Comparison of ENCODE assay signal across 29 mouse cellular contexts in genomic region chr5:38488026-38488425, GRCm38 (mm10). TPM values are rescaled to one million over a fixed set of nuclear protein-coding genes. Genes with fewer than 3 reads are reported as not detected.
DNase-seq lines count a peak whose midpoint lies in the region; ATAC-seq and TF ChIP-seq lines count a peak whose summit lies in the region.
"Had no signal": no experiment of that assay in that cellular context is flagged by ENCODE, and none has a peak within 500 bp of the region (broad histone marks: within the 10 kb centered on the region; RNA-seq: fewer than 3 reads in every experiment).

No protein-coding gene starts in this region.

- peak overlapping the region; percentile 32 for H3K4me2 ChIP-seq in liver, embryonic 12.5 days
- H3K4me2 ChIP-seq in liver, postnatal 0 days (ENCODE audit: low read depth, low read length) = no peak overlapping the region
- H3K4me2 ChIP-seq in liver, embryonic 15.5 days = peak overlapping the region; percentile 48
- no peak overlapping the region for H3K4me2 ChIP-seq in midbrain, postnatal 0 days (ENCODE audit: low read depth, low read length, poor library complexity, severe bottlenecking)
- H3K4me2 ChIP-seq: embryonic facial prominence, embryonic 13.5 days; heart, embryonic 13.5 days; hindbrain, embryonic 12.5 days; hindbrain, embryonic 15.5 days had no signal

- H3K27ac ChIP-seq in liver, embryonic 12.5 days = peak overlapping the region; percentile 61; the same call in 1 of the 2 replicates
- no peak overlapping the region for H3K27ac ChIP-seq in liver, postnatal 0 days (ENCODE audit: low read depth)
- H3K27ac ChIP-seq in liver, embryonic 15.5 days (replicated peaks) = peak overlapping the region; percentile 48; the same call in 1 of the 2 replicates
- no peak overlapping the region for H3K27ac ChIP-seq in midbrain, postnatal 0 days (ENCODE audit: low read depth, low read length)
- H3K27ac ChIP-seq: embryonic facial prominence, embryonic 10.5 days; embryonic facial prominence, embryonic 13.5 days; heart, adult 2 months; heart, embryonic 10.5 days; heart, embryonic 13.5 days; hindbrain, embryonic 12.5 days; hindbrain, embryonic 15.5 days had no signal

- no peak for TF ChIP-seq EP300 in liver, postnatal 0 days (IDR thresholded peaks at IDR 0.05; ENCODE audit: low read depth)

- 64% methylated on average over 6 of the region's 6 CpGs for WGBS in liver, embryonic 12.5 days (ENCODE audit: insufficient replicate concordance)
- 67% methylated on average over 6 of the region's 6 CpGs for WGBS in liver, postnatal 0 days (ENCODE audit: insufficient replicate concordance)
- 72% methylated on average over 6 of the region's 6 CpGs for WGBS in liver, embryonic 15.5 days (ENCODE audit: insufficient replicate concordance)
- WGBS in midbrain, postnatal 0 days = 67% methylated on average over 6 of the region's 6 CpGs

- H3K4me3 ChIP-seq in erythroblast, embryonic 14.5 days (replicated peaks) = peak overlapping the region; percentile 40
- 0 out of 2 replicates have a peak overlapping the region, but pooled peaks have one; percentile 10 for H3K4me3 ChIP-seq in liver, embryonic 12.5 days
- no peak overlapping the region for H3K4me3 ChIP-seq in liver, postnatal 0 days (ENCODE audit: low read depth, low read length)
- H3K4me3 ChIP-seq in liver, embryonic 15.5 days (replicated peaks) = peak overlapping the region; percentile 18; the same call in 1 of the 2 replicates
- no peak overlapping the region for H3K4me3 ChIP-seq in midbrain, postnatal 0 days (ENCODE audit: low read depth, low read length)
- H3K4me3 ChIP-seq: embryonic facial prominence, embryonic 10.5 days; embryonic facial prominence, embryonic 13.5 days; heart, adult 2 months; heart, embryonic 10.5 days; heart, embryonic 13.5 days; hindbrain, embryonic 12.5 days; hindbrain, embryonic 15.5 days had no signal

- DNase-seq in liver, postnatal 0 days = no peak
- peak; percentile 35 for DNase-seq in ES-CJ7 (ENCODE audit: low read depth, low spot score)
- DNase-seq in midbrain, postnatal 0 days (ENCODE audit: low spot score) = no peak
- no peak for DNase-seq in yolk sac, embryonic 10.5 days (ENCODE audit: low spot score)
- DNase-seq: adrenal gland, adult 8-10 months; adrenal gland, postnatal 25 days; cerebellum, adult 11-12 months; cerebellum, adult 8-10 months; cerebellum, postnatal 10 days; cerebellum, postnatal 36 days; embryo, embryonic 11 days; forebrain, postnatal 0 days; gastrocnemius, postnatal 25 days; heart, adult 2 months; heart, postnatal 14 days had no signal

- no peaks in the 10 kb centered on the region for H3K9me3 ChIP-seq in erythroblast, embryonic 14.5 days (ENCODE audit: control insufficient read depth, low read length)
- no peaks in the 10 kb centered on the region for H3K9me3 ChIP-seq in liver, embryonic 12.5 days (replicated peaks)
- H3K9me3 ChIP-seq in liver, postnatal 0 days (ENCODE audit: low read length) = no peaks in the 10 kb centered on the region
- H3K9me3 ChIP-seq in liver, embryonic 15.5 days (replicated peaks) = no peaks in the 10 kb centered on the region
- no peaks in the 10 kb centered on the region for H3K9me3 ChIP-seq in midbrain, postnatal 0 days (ENCODE audit: low read length)
- H3K9me3 ChIP-seq: embryonic facial prominence, embryonic 10.5 days; embryonic facial prominence, embryonic 13.5 days; G1E; heart, embryonic 10.5 days; heart, embryonic 13.5 days; hindbrain, embryonic 12.5 days; hindbrain, embryonic 15.5 days had no signal

- H3K27me3 ChIP-seq in erythroblast, embryonic 14.5 days (ENCODE audit: control insufficient read depth) = no peaks in the 10 kb centered on the region; the same call in 1 of the 2 replicates
- peaks cover 3% of the 10 kb centered on the region; the same call in 1 of the 2 replicates for H3K27me3 ChIP-seq in liver, embryonic 12.5 days (replicated peaks)
- no peaks in the 10 kb centered on the region for H3K27me3 ChIP-seq in liver, postnatal 0 days (ENCODE audit: insufficient read depth, low read length)
- no peaks in the 10 kb centered on the region for H3K27me3 ChIP-seq in liver, embryonic 15.5 days
- no peaks in the 10 kb centered on the region for H3K27me3 ChIP-seq in midbrain, postnatal 0 days (ENCODE audit: insufficient read depth, low read length)
- H3K27me3 ChIP-seq: embryonic facial prominence, embryonic 13.5 days; hindbrain, embryonic 12.5 days; hindbrain, embryonic 15.5 days had no signal

- no peaks in the 10 kb centered on the region for H3K36me3 ChIP-seq in erythroblast, embryonic 14.5 days (ENCODE audit: control insufficient read depth)
- no peaks in the 10 kb centered on the region for H3K36me3 ChIP-seq in liver, embryonic 12.5 days
- H3K36me3 ChIP-seq in liver, postnatal 0 days (replicated peaks; ENCODE audit: insufficient read depth, low read length) = 0 out of 2 replicates have a peak, but pooled peaks cover 1% of the 10 kb centered on the region
- H3K36me3 ChIP-seq in liver, embryonic 15.5 days (replicated peaks) = no peaks in the 10 kb centered on the region
- no peaks in the 10 kb centered on the region for H3K36me3 ChIP-seq in midbrain, postnatal 0 days (ENCODE audit: insufficient read depth, low read length)
- H3K36me3 ChIP-seq: embryonic facial prominence, embryonic 10.5 days; embryonic facial prominence, embryonic 13.5 days; G1E; heart, embryonic 10.5 days; heart, embryonic 13.5 days; hindbrain, embryonic 12.5 days; hindbrain, embryonic 15.5 days had no signal

- ATAC-seq in erythroblast, adult 5-6 weeks (replicated peaks; ENCODE audit: low FRiP score, poor library complexity, severe bottlenecking) = no peak
- ATAC-seq in liver, embryonic 12.5 days = no peak
- no peak for ATAC-seq in liver, postnatal 0 days
- no peak for ATAC-seq in liver, embryonic 15.5 days (ENCODE audit: insufficient read depth)
- no peak for ATAC-seq in midbrain, postnatal 0 days (ENCODE audit: low FRiP score)
- ATAC-seq: activated CD4-positive, CD25-positive, alpha-beta regulatory T cell, adult 4 months; forebrain, embryonic 14.5 days; forebrain, postnatal 0 days; Patski had no signal

- peaks cover 35% of the 10 kb centered on the region for H3K4me1 ChIP-seq in erythroblast, embryonic 14.5 days (ENCODE audit: control insufficient read depth)
- H3K4me1 ChIP-seq in liver, embryonic 12.5 days = peaks cover 53% of the 10 kb centered on the region
- H3K4me1 ChIP-seq in liver, postnatal 0 days (ENCODE audit: insufficient read depth) = peaks cover 10% of the 10 kb centered on the region; the same call in 1 of the 2 replicates
- peaks cover 43% of the 10 kb centered on the region for H3K4me1 ChIP-seq in liver, embryonic 15.5 days (replicated peaks)
- H3K4me1 ChIP-seq in midbrain, postnatal 0 days (ENCODE audit: insufficient read depth, low read length) = no peaks in the 10 kb centered on the region
- H3K4me1 ChIP-seq: embryonic facial prominence, embryonic 13.5 days; hindbrain, embryonic 12.5 days; hindbrain, embryonic 15.5 days had no signal

- TF ChIP-seq CTCF in liver, postnatal 0 days (IDR thresholded peaks at IDR 0.05; ENCODE audit: low read depth) = no peak
- TF ChIP-seq CTCF in midbrain, postnatal 0 days (IDR thresholded peaks at IDR 0.05) = no peak

- H3K9ac ChIP-seq in liver, embryonic 12.5 days = peak overlapping the region; percentile 30; the same call in 1 of the 2 replicates
- no peak overlapping the region for H3K9ac ChIP-seq in liver, postnatal 0 days (replicated peaks)
- 0 out of 2 replicates have a peak overlapping the region, but pooled peaks have one; percentile 12 for H3K9ac ChIP-seq in liver, embryonic 15.5 days
- no peak overlapping the region for H3K9ac ChIP-seq in midbrain, postnatal 0 days (replicated peaks; ENCODE audit: low read length, poor library complexity, severe bottlenecking)
- H3K9ac ChIP-seq: embryonic facial prominence, embryonic 13.5 days; forebrain, postnatal 0 days; heart, embryonic 13.5 days; hindbrain, embryonic 12.5 days; hindbrain, embryonic 15.5 days had no signal

RNA-seq across cellular contexts. Expression of gene Slc2a9, which starts 14.9 kb away (rescaled TPM):
- 0.01 TPM in 1 of 2 replicates, not detected in the other for polyA plus RNA-seq in erythroblast, embryonic 14.5 days (2012)
- total RNA-seq in erythroblast, adult 5-6 weeks (2015; ENCODE audit: low replicate concordance) = 3.8 TPM in 1 of 2 replicates, not detected in the other
- 0.51 and 0.84 TPM in 2 replicates for total RNA-seq in erythroblast, adult 5-6 weeks (2017; ENCODE audit: low replicate concordance)
- polyA plus RNA-seq in liver, embryonic 12.5 days (2016; fragmentation: Nextera tagmentation; extraction: Ambion mirVana) = 0.60 and 1.2 TPM in 2 replicates
- 3.3 and 5.7 TPM in 2 replicates for polyA plus RNA-seq in liver, postnatal 0 days (2015; fragmentation: Nextera tagmentation; extraction: Ambion mirVana)
- 2.3 and 2.6 TPM in 2 replicates for polyA plus RNA-seq in liver, embryonic 15.5 days (2015; fragmentation: Nextera tagmentation; extraction: Ambion mirVana)
- total RNA-seq in midbrain, postnatal 0 days (2014; rRNA removed) = 1.3 and 3.4 TPM in 2 replicates
- polyA plus RNA-seq in midbrain, postnatal 0 days (2015; fragmentation: Nextera tagmentation; extraction: Ambion mirVana) = 0.44 and 0.93 TPM in 2 replicates

Comparison
In these comparisons a context has a peak if more than half of its experiments do, and no peak if none do; other contexts are left out.
1. H3K4me3 ChIP-seq: peak in erythroblast, embryonic 14.5 days (single experiment), liver, embryonic 12.5 days (single experiment) and liver, embryonic 15.5 days (single experiment); none in liver, postnatal 0 days (single experiment) and midbrain, postnatal 0 days (single experiment).
2. H3K27ac ChIP-seq: peak in liver, embryonic 12.5 days (single experiment) and liver, embryonic 15.5 days (single experiment); none in liver, postnatal 0 days (single experiment) and midbrain, postnatal 0 days (single experiment).
3. H3K4me2 ChIP-seq: peak in liver, embryonic 12.5 days (single experiment) and liver, embryonic 15.5 days (single experiment); none in liver, postnatal 0 days (single experiment) and midbrain, postnatal 0 days (single experiment).
4. H3K9ac ChIP-seq: peak in liver, embryonic 12.5 days (single experiment) and liver, embryonic 15.5 days (single experiment); none in liver, postnatal 0 days (single experiment) and midbrain, postnatal 0 days (single experiment).